Mouse (Mus musculus) heart, adult 2 months (tissue): ENCODE measurements around the gene Tmem220.

ENCODE experiments used
- CTCF ChIP-seq: fragments of 200-600 bp; IDR thresholded peaks from 2 replicates; pipeline ENCODE4 v1.8.1; 2022; ENCODE audit warnings: antibody characterized with exemption, mild to moderate bottlenecking, moderate library complexity
- EP300 ChIP-seq: fragments of 200-500 bp; IDR thresholded peaks from 2 replicates; pipeline ENCODE4 v1.6.1; 2011; ENCODE audit warnings: low read depth, low read length, control low read depth; ENCODE audit not compliant: insufficient read depth
- POLR2A ChIP-seq: fragments of 200-500 bp; IDR thresholded peaks from 2 replicates; pipeline ENCODE4 v1.6.1; 2011; ENCODE audit warnings: mild to moderate bottlenecking, low read depth, low read length, control low read depth; ENCODE audit not compliant: insufficient read depth

GRCm38 (mm10) chr11:67002911-67003310, 22.0 kb upstream of the Tmem220 start:
- TF ChIP-seq EP300 = no peak
- no peak for TF ChIP-seq POLR2A
- TF ChIP-seq CTCF = no peak
